Mouse (Mus musculus): ENCODE measurements at regions not wholly inside any gene's neighbourhood (a gene's known extent, or its start where the extent isn't known, plus 50 kb on each side); places are given as distances from the start of the nearest gene placed in this dataset.

DNA sequence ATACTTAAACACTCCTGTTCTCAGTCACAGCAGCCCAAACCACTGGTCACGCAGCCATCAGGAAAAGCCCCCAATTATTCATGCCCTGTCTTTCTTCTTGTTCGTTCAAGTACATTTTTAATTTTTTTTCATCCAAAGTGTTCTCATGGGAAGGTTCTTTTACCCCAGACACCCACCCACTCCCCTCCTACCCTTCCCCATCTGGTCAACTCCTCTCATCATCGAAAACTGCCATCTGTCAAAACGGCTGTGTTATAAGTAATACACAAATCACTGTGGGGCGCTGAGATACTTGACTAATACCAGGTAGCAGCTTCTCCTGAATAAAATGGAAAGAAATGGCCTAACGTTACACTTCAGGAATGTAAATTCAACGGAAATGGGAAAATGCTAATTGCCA is 573.1 kb upstream of the Gm10131 start:
- no peak for TF ChIP-seq POLR2A (IDR thresholded peaks at IDR 0.05; ENCODE audit: borderline replicate concordance, low read depth, low read length)
- TF ChIP-seq CTCF (IDR thresholded peaks at IDR 0.05; ENCODE audit: low read depth, low read length), result no peak
